7 mouse cellular contexts compared by ENCODE assay signal in genomic region chr9:108826700-108827340, GRCm38 (mm10). TPM values are rescaled to one million over a fixed set of nuclear protein-coding genes. Genes with fewer than 3 reads are reported as not detected.
A peak's percentile ranks its signal among the peaks of the same experiment; 100 is the strongest.
DNase-seq lines count a peak whose midpoint lies in the region; ATAC-seq and TF ChIP-seq lines count a peak whose summit lies in the region.

No protein-coding gene starts in this region.

- DNase-seq in adrenal gland, adult (ENCODE audit: inconsistent age in 2 of 2, low spot score in 1 of 2) = peak; percentile 83 to 94
- DNase-seq in cerebellum, postnatal 36 days = peak; percentile 81 to 83
- DNase-seq in gastrocnemius, postnatal 10 days = peak; percentile 83
- DNase-seq in hindbrain, postnatal 0 days (ENCODE audit: low spot score) = peak; percentile 80
- DNase-seq in skeletal muscle tissue, adult 2 months (ENCODE audit: low read depth, low spot score) = peak; percentile 66

- TF ChIP-seq CTCF in hindbrain, postnatal 0 days (IDR thresholded peaks at IDR 0.05; ENCODE audit: low read depth) = no peak

- no peaks in the 10 kb centered on the region; the same call in 1 of the 2 replicates for H3K27me3 ChIP-seq in hindbrain, postnatal 0 days (ENCODE audit: insufficient read depth, low read length)
- peaks cover 97% of the 10 kb centered on the region for H3K27me3 ChIP-seq in limb, embryonic 12.5 days
- H3K27me3 ChIP-seq in midbrain, embryonic 12.5 days = peaks cover 84% of the 10 kb centered on the region

- H3K4me2 ChIP-seq in hindbrain, postnatal 0 days (ENCODE audit: low read depth, low read length) = peak overlapping the region; percentile 71
- H3K4me2 ChIP-seq in limb, embryonic 12.5 days = peak overlapping the region; percentile 64
- H3K4me2 ChIP-seq in midbrain, embryonic 12.5 days (replicated peaks) = peak overlapping the region; percentile 76

- H3K4me3 ChIP-seq in hindbrain, postnatal 0 days (ENCODE audit: low read length) = peak overlapping the region; percentile 70
- H3K4me3 ChIP-seq in limb, embryonic 12.5 days (replicated peaks) = peak overlapping the region; percentile 39
- peak overlapping the region; percentile 77 for H3K4me3 ChIP-seq in midbrain, embryonic 12.5 days

- H3K9ac ChIP-seq in hindbrain, postnatal 0 days (replicated peaks; ENCODE audit: low read length) = peak overlapping the region; percentile 81
- H3K9ac ChIP-seq in limb, embryonic 12.5 days (replicated peaks) = no peak overlapping the region
- H3K9ac ChIP-seq in midbrain, embryonic 12.5 days (replicated peaks) = peak overlapping the region; percentile 78

- no peak for ATAC-seq in hindbrain, postnatal 0 days
- ATAC-seq in limb, embryonic 12.5 days (ENCODE audit: insufficient number of reproducible peaks, insufficient read depth, low FRiP score, low TSS enrichment, low read depth) = peak; percentile 24; the same call in 1 of the 2 replicates
- ATAC-seq in midbrain, embryonic 12.5 days (ENCODE audit: low FRiP score, low read depth) = peak; percentile 38; the same call in 1 of the 2 replicates

- WGBS in hindbrain, postnatal 0 days = 1% methylated on average over 39 of the region's 39 CpGs
- 2% methylated on average over 39 of the region's 39 CpGs for WGBS in limb, embryonic 12.5 days
- WGBS in midbrain, embryonic 12.5 days = 2% methylated on average over 39 of the region's 39 CpGs

- peak overlapping the region; percentile 90; the same call in 1 of the 2 replicates for H3K27ac ChIP-seq in hindbrain, postnatal 0 days
- H3K27ac ChIP-seq in limb, embryonic 12.5 days = no peak overlapping the region
- H3K27ac ChIP-seq in midbrain, embryonic 12.5 days (replicated peaks) = peak overlapping the region; percentile 81

- H3K4me1 ChIP-seq in hindbrain, postnatal 0 days (ENCODE audit: insufficient read depth, low read length) = peaks cover 20% of the 10 kb centered on the region
- peaks cover 22% of the 10 kb centered on the region for H3K4me1 ChIP-seq in limb, embryonic 12.5 days (replicated peaks)
- peaks cover 59% of the 10 kb centered on the region for H3K4me1 ChIP-seq in midbrain, embryonic 12.5 days

- peaks cover 18% of the 10 kb centered on the region; the same call in 1 of the 2 replicates for H3K36me3 ChIP-seq in hindbrain, postnatal 0 days (ENCODE audit: insufficient read depth, low read length)
- no peaks in the 10 kb centered on the region for H3K36me3 ChIP-seq in limb, embryonic 12.5 days
- H3K36me3 ChIP-seq in midbrain, embryonic 12.5 days = peaks cover 27% of the 10 kb centered on the region

- H3K9me3 ChIP-seq in hindbrain, postnatal 0 days (ENCODE audit: low read length) = no peaks in the 10 kb centered on the region
- H3K9me3 ChIP-seq in limb, embryonic 12.5 days = no peaks in the 10 kb centered on the region
- H3K9me3 ChIP-seq in midbrain, embryonic 12.5 days = no peaks in the 10 kb centered on the region

RNA-seq across cellular contexts. Expression of gene Celsr3, which starts 0.7 kb away (rescaled TPM):
- total RNA-seq in gastrocnemius, postnatal 10 days (2021) = under 1 TPM; 0.14 to 0.54 TPM
- 49.2 and 86.4 TPM in 2 replicates for total RNA-seq in hindbrain, postnatal 0 days (2014; rRNA removed)
- 5.8 and 7.8 TPM in 2 replicates for polyA plus RNA-seq in hindbrain, postnatal 0 days (2015; fragmentation: Nextera tagmentation; extraction: Ambion mirVana)
- polyA plus RNA-seq in limb, embryonic 12.5 days (2016; fragmentation: Nextera tagmentation; extraction: Ambion mirVana) = 0.14 and 0.30 TPM in 2 replicates
- polyA plus RNA-seq in midbrain, embryonic 12.5 days (2016; fragmentation: Nextera tagmentation; extraction: Ambion mirVana) = 13.8 and 14.4 TPM in 2 replicates

RNA-seq across cellular contexts. Expression of gene Nckipsd, which starts 18.7 kb away (rescaled TPM):
- total RNA-seq in gastrocnemius, postnatal 10 days (2021) = 1 to 10 TPM; 5.3 to 6.3 TPM
- 33.6 and 72.6 TPM in 2 replicates for total RNA-seq in hindbrain, postnatal 0 days (2014; rRNA removed)
- polyA plus RNA-seq in hindbrain, postnatal 0 days (2015; fragmentation: Nextera tagmentation; extraction: Ambion mirVana) = 22.8 and 23.5 TPM in 2 replicates
- polyA plus RNA-seq in limb, embryonic 12.5 days (2016; fragmentation: Nextera tagmentation; extraction: Ambion mirVana) = 19.3 and 21.6 TPM in 2 replicates
- polyA plus RNA-seq in midbrain, embryonic 12.5 days (2016; fragmentation: Nextera tagmentation; extraction: Ambion mirVana) = 17.0 and 20.1 TPM in 2 replicates

RNA-seq across cellular contexts. Expression of gene Slc26a6, which starts 26.3 kb away (rescaled TPM):
- 10 to 100 TPM; 10.8 to 12.9 TPM for total RNA-seq in gastrocnemius, postnatal 10 days (2021)
- total RNA-seq in hindbrain, postnatal 0 days (2014; rRNA removed) = 30.3 and 31.8 TPM in 2 replicates
- polyA plus RNA-seq in hindbrain, postnatal 0 days (2015; fragmentation: Nextera tagmentation; extraction: Ambion mirVana) = 20.0 and 21.3 TPM in 2 replicates
- polyA plus RNA-seq in limb, embryonic 12.5 days (2016; fragmentation: Nextera tagmentation; extraction: Ambion mirVana) = 16.3 and 20.1 TPM in 2 replicates
- 10.2 and 10.5 TPM in 2 replicates for polyA plus RNA-seq in midbrain, embryonic 12.5 days (2016; fragmentation: Nextera tagmentation; extraction: Ambion mirVana)

RNA-seq across cellular contexts. Expression of gene Ip6k2, which starts 43.2 kb away (rescaled TPM):
- total RNA-seq in gastrocnemius, postnatal 10 days (2021) = 10 to 100 TPM; 30.6 to 39.6 TPM
- total RNA-seq in hindbrain, postnatal 0 days (2014; rRNA removed) = 122 and 126 TPM in 2 replicates
- polyA plus RNA-seq in hindbrain, postnatal 0 days (2015; fragmentation: Nextera tagmentation; extraction: Ambion mirVana) = 187 and 189 TPM in 2 replicates
- 144 and 146 TPM in 2 replicates for polyA plus RNA-seq in limb, embryonic 12.5 days (2016; fragmentation: Nextera tagmentation; extraction: Ambion mirVana)
- polyA plus RNA-seq in midbrain, embryonic 12.5 days (2016; fragmentation: Nextera tagmentation; extraction: Ambion mirVana) = 137 and 141 TPM in 2 replicates
